Mouse (Mus musculus) liver, embryonic 14.5 days (tissue): ENCODE measurements around the gene Tmem39b. TPM values are rescaled to one million over a fixed set of nuclear protein-coding genes. Genes with fewer than 3 reads are reported as not detected.
"Not testable (repeated sequence)": the region's sequence is repeated elsewhere in the genome, so short reads cannot be mapped to it uniquely, and the experiment has no call there.

Experiments used
- ATAC-seq: fragments of 200-750 bp; cut with Nextera tagmentation; 2 replicates; pipeline ENCODE4 v1.8.0; 2017; ENCODE audit warnings: moderate number of reproducible peaks, mild to moderate bottlenecking, moderate library complexity; ENCODE audit not compliant: insufficient read depth
- DNase-seq, 3 experiments: peaks; one replicate each; pipeline ENCODE4 v3.0.0-alpha.2; 2012 to 2013; ENCODE audit warnings: low read depth in 3 of 3, low spot score in 3 of 3
- H3K27ac ChIP-seq: fragments of 300-500 bp; sonication (generic); 2 replicates; pipeline ENCODE4 v1.5.1; 2014; ENCODE audit warnings: moderate library complexity, mild to moderate bottlenecking, control low read depth, inconsistent platforms
- H3K27me3 ChIP-seq: fragments of 300-500 bp; sonication (generic); 2 replicates; pipeline ENCODE4 v1.6.1; 2014; ENCODE audit warnings: mild to moderate bottlenecking, low read length, moderate library complexity; ENCODE audit not compliant: control insufficient read depth, insufficient read depth
- H3K36me3 ChIP-seq: fragments of 300-500 bp; sonication (generic); replicated peaks from 2 replicates; pipeline ENCODE4 v1.6.1; 2014; ENCODE audit warnings: low read depth; ENCODE audit not compliant: control insufficient read depth, insufficient read depth
- H3K4me1 ChIP-seq, 2 experiments: fragments of 200-500 bp in 1 of 2; fragments of 300-500 bp in 1 of 2; sonication (generic) in 1 of 2; replicated peaks; 2 replicates each; pipeline ENCODE4 v1.6.1; 2012 to 2014; ENCODE audit warnings: antibody characterized with exemption in 1 of 2, inconsistent platforms in 1 of 2, low read length in 1 of 2; ENCODE audit not compliant: control insufficient read depth in 2 of 2, insufficient read depth in 2 of 2
- H3K4me2 ChIP-seq: fragments of 300-500 bp; sonication (generic); 2 replicates; pipeline ENCODE4 v1.6.1; 2014; ENCODE audit warnings: low read depth, mild to moderate bottlenecking, control low read depth, moderate library complexity
- H3K4me3 ChIP-seq, 2 experiments: fragments of 200-500 bp in 1 of 2; fragments of 300-500 bp in 1 of 2; sonication (generic) in 1 of 2; 2 replicates each; pipeline ENCODE4 v1.5.1; 2012 to 2014; ENCODE audit warnings: low read depth in 2 of 2, low read length in 2 of 2, mild to moderate bottlenecking in 2 of 2, control low read depth in 1 of 2, inconsistent platforms in 1 of 2, moderate library complexity in 1 of 2; ENCODE audit not compliant: insufficient read depth in 1 of 2
- H3K9ac ChIP-seq: fragments of 300-500 bp; sonication (generic); replicated peaks from 2 replicates; pipeline ENCODE4 v1.6.1; 2014; ENCODE audit warnings: mild to moderate bottlenecking, control low read depth, moderate library complexity
- H3K9me3 ChIP-seq: fragments of 300-500 bp; sonication (generic); 2 replicates; pipeline ENCODE4 v1.6.1; 2016; ENCODE audit warnings: low read length, mixed read lengths; ENCODE audit not compliant: control insufficient read depth
- CTCF ChIP-seq: IDR thresholded peaks from 2 replicates; pipeline ENCODE4 v1.5.1; 2016; ENCODE audit warnings: antibody characterized with exemption, low read depth, control low read depth
- EP300 ChIP-seq: IDR thresholded peaks from 2 replicates; pipeline ENCODE4 v1.6.1; 2016; ENCODE audit warnings: antibody characterized with exemption, low read depth
- WGBS: fragments of 180-500 bp; shearing (Covaris S2); extraction: QIAGEN DNeasy Blood & Tissue Kit; methylation state at CpG from one replicate; pipeline ENCODE4 v1.1.7; 2014; ENCODE audit not compliant: insufficient replicate concordance; 5-methylcytosine and 5-hydroxymethylcytosine counted together
- polyA plus RNA-seq, 2 experiments: library from polyadenylated mRNA; depleted of rRNA in 1 of 2; stranded (reverse) in 1 of 2; unstranded in 1 of 2; fragments of >200 nt; fragmentation: Nextera tagmentation in 1 of 2; extraction: Ambion mirVana in 1 of 2; gene quantifications; 2 replicates each; pipeline versions ENCODE4 v1.2.1 to v1.2.3; 2012 to 2014

The Tmem39b gene
- polyA plus RNA-seq, 2 experiments: 5.5 to 9.3 TPM

DNA sequence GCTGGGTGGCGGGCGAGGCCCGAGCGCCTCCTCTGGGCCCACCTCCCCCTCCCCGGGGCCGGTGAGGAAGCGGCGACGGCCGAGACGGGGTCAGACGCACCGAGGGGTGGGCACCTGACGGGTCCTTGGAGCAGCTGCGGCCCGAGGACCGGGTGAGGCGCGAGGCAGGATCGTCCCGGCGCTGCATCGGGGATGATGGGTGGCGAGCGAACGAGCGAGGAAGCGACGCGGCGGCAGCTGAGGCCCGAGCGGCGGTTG lies 45.3 kb upstream of the Tmem39b start:
- Histone ChIP-seq H3K4me1 (peaks cover 13 to 15% of the 10 kb centered on the region in 2 experiments), H3K36me3 (no peaks in the 10 kb centered on the region; the same call in 1 of the 2 replicates), H3K4me3 (peak overlapping the region; percentile 92 to 95), H3K9ac (peak overlapping the region; percentile 94), H3K4me2 (peak overlapping the region; percentile 98), H3K27ac (peak overlapping the region; percentile 51), H3K9me3 (no peaks in the 10 kb centered on the region), H3K27me3 (no peaks in the 10 kb centered on the region)
- DNase-seq (no peak), ATAC-seq (peak; percentile 43)
- under 1% methylated on average over 33 of the region's 34 CpGs for WGBS
- TF ChIP-seq EP300 (no peak), CTCF (no peak)

DNA sequence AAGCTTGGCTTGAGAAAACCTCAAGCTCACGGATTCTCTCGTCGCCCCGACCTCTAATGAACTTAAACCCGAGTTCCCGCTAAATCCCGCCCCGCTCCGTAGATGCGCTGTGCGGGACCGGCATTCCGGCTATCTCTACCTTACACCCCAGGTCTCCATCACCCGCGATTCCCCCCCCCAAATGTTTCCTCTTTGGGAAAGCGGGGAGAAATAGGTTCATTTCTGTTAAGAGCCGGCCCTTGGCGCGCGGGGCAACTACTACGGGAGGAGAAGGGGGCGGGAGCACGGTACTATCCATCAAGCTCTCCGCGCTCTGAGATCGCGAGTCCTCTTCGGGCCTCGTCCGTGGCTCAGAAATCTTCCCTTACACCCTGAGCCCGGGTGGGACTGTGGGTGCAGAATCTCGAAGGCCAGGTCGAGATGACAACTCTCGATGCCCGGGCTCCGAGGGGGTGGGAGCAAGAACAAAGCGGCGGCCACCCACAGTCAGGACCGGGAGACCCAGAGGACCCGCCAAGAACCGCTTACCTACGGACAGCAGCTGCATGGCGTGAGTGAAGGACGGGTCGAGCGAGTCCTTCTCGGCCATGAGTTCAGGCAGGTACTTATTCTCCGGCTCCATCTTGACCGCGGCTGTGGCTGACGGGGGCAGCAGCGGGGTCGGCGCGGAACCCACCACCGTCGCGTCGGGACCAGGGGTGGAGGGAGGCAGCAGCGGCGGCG lies 44.8 kb upstream of the Tmem39b start:
- ATAC-seq: no peak; the same call in 1 of the 2 replicates
- no peak for TF ChIP-seq CTCF
- Histone ChIP-seq H3K9me3 (no peaks in the 10 kb centered on the region), H3K4me1 (peaks cover 13 to 15% of the 10 kb centered on the region in 2 experiments), H3K27ac (peak overlapping the region; percentile 51), H3K9ac (peak overlapping the region; percentile 94), H3K36me3 (no peaks in the 10 kb centered on the region; the same call in 1 of the 2 replicates), H3K4me3 (peak overlapping the region; percentile 92 to 95), H3K4me2 (peak overlapping the region; percentile 98), H3K27me3 (no peaks in the 10 kb centered on the region)
- peak in 2 of 3 experiments; percentile 36 to 52 for DNase-seq
- WGBS: under 1% methylated on average over 62 of the region's 62 CpGs

DNA sequence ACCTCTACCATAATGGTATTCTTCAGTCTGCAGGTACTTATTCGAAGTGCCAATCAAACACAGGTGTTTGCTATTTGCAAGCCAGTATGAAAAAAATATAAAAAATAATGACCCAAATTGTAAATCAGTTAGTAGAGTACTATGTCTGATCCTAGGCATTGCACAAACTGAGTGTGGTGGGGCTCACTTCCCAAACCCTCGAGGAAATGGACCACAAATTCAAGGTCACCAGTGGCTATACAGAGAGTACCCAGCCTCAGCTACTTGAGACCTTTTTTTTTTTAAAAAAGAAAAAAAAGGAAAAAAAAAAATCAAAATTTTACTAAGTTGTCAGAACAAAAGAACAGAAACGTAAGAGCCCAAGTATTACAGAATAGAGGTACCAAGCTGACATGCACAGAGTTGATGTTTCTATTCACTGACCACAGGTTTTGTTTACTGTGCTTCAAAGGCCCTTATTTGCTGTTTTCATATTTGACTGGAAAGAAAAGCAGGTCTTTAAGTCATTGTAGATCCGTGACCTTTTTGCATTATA lies 42.5 kb upstream of the Tmem39b start:
- Histone ChIP-seq H3K4me1 (peaks cover 13 to 15% of the 10 kb centered on the region in 2 experiments), H3K9ac (no peak overlapping the region), H3K27ac (no peak overlapping the region), H3K9me3 (no peaks in the 10 kb centered on the region), H3K4me2 (peak overlapping the region; percentile 6; the same call in 1 of the 2 replicates), H3K36me3 (no peaks in the 10 kb centered on the region; the same call in none of the 2 replicates), H3K27me3 (no peaks in the 10 kb centered on the region), H3K4me3 (no peak overlapping the region)
- TF ChIP-seq EP300: no peak
- TF ChIP-seq CTCF: no peak
- ATAC-seq: no peak
- WGBS: 63% methylated on average over 4 of the region's 4 CpGs
- no peak for DNase-seq

DNA sequence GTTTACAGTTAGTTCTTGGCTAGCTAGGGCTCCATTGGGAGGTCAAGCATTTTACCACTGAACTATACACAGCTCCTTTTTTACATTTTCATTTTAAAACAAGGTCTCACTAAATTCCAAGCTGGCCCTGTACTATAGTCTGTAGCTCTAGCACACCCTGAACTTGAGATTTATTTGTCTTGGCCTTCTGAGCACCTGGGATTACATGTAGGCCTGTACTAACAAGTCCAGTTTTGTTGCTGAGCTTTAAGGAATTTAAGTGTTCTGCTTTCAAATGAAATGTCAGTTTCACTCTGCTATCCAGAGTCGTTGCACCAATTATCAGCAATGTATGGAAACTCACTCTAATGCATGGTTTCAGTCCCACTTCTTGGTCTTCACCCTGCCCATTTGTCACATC lies 39.5 kb upstream of the Tmem39b start:
- 79% methylated on average over 1 of the region's 1 CpGs for WGBS
- Histone ChIP-seq H3K27me3 (no peaks in the 10 kb centered on the region), H3K4me2 (no peak overlapping the region), H3K4me1 (peaks cover 9 to 12% of the 10 kb centered on the region in 2 experiments), H3K4me3 (no peak overlapping the region), H3K9me3 (no peaks in the 10 kb centered on the region), H3K9ac (no peak overlapping the region), H3K27ac (no peak overlapping the region), H3K36me3 (no peaks in the 10 kb centered on the region; the same call in none of the 2 replicates)
- DNase-seq (no peak), ATAC-seq (no peak)
- no peak for TF ChIP-seq CTCF
- no peak for TF ChIP-seq EP300

DNA sequence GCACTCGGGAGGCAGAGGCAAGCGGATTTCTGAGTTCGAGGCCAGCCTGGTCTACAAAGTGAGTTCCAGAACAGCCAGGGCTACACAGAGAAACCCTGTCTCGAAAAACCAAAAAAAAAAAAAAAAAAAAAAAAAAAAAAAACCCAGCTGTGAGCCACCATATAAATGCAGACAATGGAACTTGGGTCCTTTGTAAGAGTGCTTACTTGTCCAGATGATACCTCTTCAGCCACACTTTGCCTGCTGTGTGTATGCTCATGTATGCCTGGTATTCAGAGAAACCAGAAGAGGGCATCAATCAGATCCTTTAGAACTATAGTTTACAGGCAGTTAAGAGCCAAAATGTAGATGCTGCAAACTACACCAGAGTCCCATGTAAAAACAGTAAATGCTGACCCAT lies 38.8 kb upstream of the Tmem39b start:
- ATAC-seq, H3K27ac ChIP-seq: not testable (repeated sequence)

More for the DNA sequence above, 38.8 kb upstream of the Tmem39b start:
- H3K9me3 ChIP-seq, H3K27me3 ChIP-seq, DNase-seq, H3K36me3 ChIP-seq, H3K9ac ChIP-seq, H3K4me3 ChIP-seq, H3K4me2 ChIP-seq: not testable (repeated sequence)
- peaks cover 9 to 11% of the 10 kb centered on the region in 2 experiments for H3K4me1 ChIP-seq
- 93% methylated on average over 3 of the region's 4 CpGs for WGBS
